In genomic region chr4:131486821-131487220, GRCm38 (mm10) we compare ENCODE assay signal across 8 mouse cellular contexts.
DNase-seq lines count a peak whose midpoint lies in the region; ATAC-seq and TF ChIP-seq lines count a peak whose summit lies in the region.
"Had no signal": no experiment of that assay in that cellular context is flagged by ENCODE, and none has a peak within 500 bp of the region (broad histone marks: within the 10 kb centered on the region; RNA-seq: fewer than 3 reads in every experiment).

No protein-coding gene starts in this region.

- H3K4me3 ChIP-seq in cortical plate, adult 2 months (ENCODE audit: insufficient read depth, low read length), result no peak overlapping the region
- H3K4me3 ChIP-seq in limb, embryonic 11.5 days (ENCODE audit: low read depth, low read length), result no peak overlapping the region
- H3K4me3 ChIP-seq in stomach, embryonic 14.5 days (ENCODE audit: low read depth, low read length), result no peak overlapping the region

- peak; percentile 91 for DNase-seq in adrenal gland, postnatal 10 days
- peak; percentile 72 to 80 for DNase-seq in gastrocnemius, postnatal 4 days (ENCODE audit: low spot score in 2 of 2)
- DNase-seq in kidney, adult 8-10 months, result peak; percentile 47 to 83
- DNase-seq in limb, embryonic 11.5 days (ENCODE audit: low spot score), result peak; percentile 98
- DNase-seq in neural tube, embryonic 10.5 days (ENCODE audit: extremely low spot score, low spot score), result peak; percentile 90

- H3K36me3 ChIP-seq in limb, embryonic 11.5 days (ENCODE audit: control insufficient read depth, insufficient read depth, low read length), result no peaks in the 10 kb centered on the region
- no peaks in the 10 kb centered on the region for H3K36me3 ChIP-seq in stomach, embryonic 14.5 days (ENCODE audit: control insufficient read depth, insufficient read depth, low read length)

- H3K9ac ChIP-seq in limb, embryonic 11.5 days (ENCODE audit: low read length), result no peak overlapping the region
- no peak overlapping the region for H3K9ac ChIP-seq in stomach, embryonic 14.5 days (replicated peaks; ENCODE audit: low read depth, low read length)

- ATAC-seq in limb, embryonic 11.5 days (ENCODE audit: insufficient number of reproducible peaks, low FRiP score, low TSS enrichment, low read depth), result peak; percentile 55
- ATAC-seq in stomach, embryonic 14.5 days (ENCODE audit: insufficient number of reproducible peaks, insufficient read depth, low FRiP score, low read depth), result peak; percentile 12; the same call in 1 of the 2 replicates

- peak; percentile 95 for TF ChIP-seq CTCF in cortical plate, adult 2 months (IDR thresholded peaks at IDR 0.05; ENCODE audit: extremely low read depth, insufficient read depth, low read length)

- H3K4me1 ChIP-seq in cortical plate, adult 2 months (ENCODE audit: control insufficient read depth, insufficient read depth, low read length), result no peaks in the 10 kb centered on the region; the same call in none of the 2 replicates
- H3K4me1 ChIP-seq in limb, embryonic 11.5 days (ENCODE audit: control insufficient read depth, insufficient read depth, low read length), result peaks cover 71% of the 10 kb centered on the region
- peaks cover 14% of the 10 kb centered on the region for H3K4me1 ChIP-seq in stomach, embryonic 14.5 days (ENCODE audit: control insufficient read depth, insufficient read depth, low read length)

- H3K4me2 ChIP-seq in limb, embryonic 11.5 days (ENCODE audit: low read depth, severe bottlenecking), result no peak overlapping the region
- H3K4me2 ChIP-seq in stomach, embryonic 14.5 days (replicated peaks; ENCODE audit: low read depth, low read length), result no peak overlapping the region

- no peaks in the 10 kb centered on the region for H3K27me3 ChIP-seq in limb, embryonic 11.5 days (ENCODE audit: control insufficient read depth, insufficient read depth, low read length)
- H3K27me3 ChIP-seq in stomach, embryonic 14.5 days (ENCODE audit: control insufficient read depth, insufficient read depth, low read length), result no peaks in the 10 kb centered on the region

- no peaks in the 10 kb centered on the region for H3K9me3 ChIP-seq in limb, embryonic 11.5 days (ENCODE audit: control insufficient read depth, low read length)
- H3K9me3 ChIP-seq in stomach, embryonic 14.5 days (ENCODE audit: control insufficient read depth, low read depth, low read length), result no peaks in the 10 kb centered on the region

- H3K27ac ChIP-seq in cortical plate, adult 2 months (ENCODE audit: insufficient read depth, low read length), result no peak overlapping the region
- no peak overlapping the region for H3K27ac ChIP-seq in limb, embryonic 11.5 days (replicated peaks; ENCODE audit: low read depth, low read length)
- H3K27ac ChIP-seq in stomach, embryonic 14.5 days (ENCODE audit: low read length), result no peak overlapping the region
- H3K27ac ChIP-seq: macrophage had no signal

- 6% methylated on average over 4 of the region's 4 CpGs for WGBS in limb, embryonic 11.5 days
- WGBS in stomach, embryonic 14.5 days, result 11% methylated on average over 4 of the region's 4 CpGs

- TF ChIP-seq POLR2A in cortical plate, adult 2 months (IDR thresholded peaks at IDR 0.05; ENCODE audit: extremely low read depth, insufficient read depth, low read length), result no peak
